Mouse (Mus musculus): ENCODE measurements at regions not wholly inside any gene's neighbourhood (a gene's known extent, or its start where the extent isn't known, plus 50 kb on each side); places are given as distances from the start of the nearest gene placed in this dataset.

- WGBS, result 55% methylated on average over 1 of the region's 1 CpGs
- no peak overlapping the region for H3K27ac ChIP-seq (ENCODE audit: insufficient read depth, low read length)
- H3K4me1 ChIP-seq (ENCODE audit: control insufficient read depth, insufficient read depth, low read length), result no peaks in the 10 kb centered on the region
- no peak for TF ChIP-seq CTCF (IDR thresholded peaks at IDR 0.05; ENCODE audit: borderline replicate concordance, insufficient read depth, low read depth, low read length)
- no peak for TF ChIP-seq POLR2A (IDR thresholded peaks at IDR 0.05; ENCODE audit: borderline replicate concordance, insufficient read depth, low read length)
- H3K4me3 ChIP-seq (replicated peaks; ENCODE audit: insufficient read depth, low read depth, low read length), result no peak overlapping the region
- H3K27me3 ChIP-seq (ENCODE audit: control insufficient read depth, insufficient read depth, low read length), result no peaks in the 10 kb centered on the region
- no peak for DNase-seq
Measured at GRCm38 (mm10) chr6:41108897-41109296, 73.6 kb upstream of the 2210010C04Rik start.

GRCm38 (mm10) chr6:41103689-41104400 is 68.5 kb upstream of the 2210010C04Rik start:
- no peaks in the 10 kb centered on the region for H3K27me3 ChIP-seq (ENCODE audit: control insufficient read depth, insufficient read depth, low read length)
- no peak for TF ChIP-seq CTCF (IDR thresholded peaks at IDR 0.05; ENCODE audit: borderline replicate concordance, insufficient read depth, low read depth, low read length)
- no peak for TF ChIP-seq POLR2A (IDR thresholded peaks at IDR 0.05; ENCODE audit: borderline replicate concordance, insufficient read depth, low read length)
- no peak overlapping the region for H3K27ac ChIP-seq (ENCODE audit: insufficient read depth, low read length)
- DNase-seq, result no peak
- H3K4me3 ChIP-seq (replicated peaks; ENCODE audit: insufficient read depth, low read depth, low read length), result no peak overlapping the region
- no peaks in the 10 kb centered on the region for H3K4me1 ChIP-seq (ENCODE audit: control insufficient read depth, insufficient read depth, low read length)
- 81% methylated on average over 6 of the region's 6 CpGs for WGBS

GRCm38 (mm10) chr6:41101997-41102396 is 66.7 kb upstream of the 2210010C04Rik start:
- no peaks in the 10 kb centered on the region for H3K4me1 ChIP-seq (ENCODE audit: control insufficient read depth, insufficient read depth, low read length)
- H3K27me3 ChIP-seq (ENCODE audit: control insufficient read depth, insufficient read depth, low read length), result no peaks in the 10 kb centered on the region
- no peak for DNase-seq
- no peak overlapping the region for H3K4me3 ChIP-seq (replicated peaks; ENCODE audit: insufficient read depth, low read depth, low read length)
- H3K27ac ChIP-seq (ENCODE audit: insufficient read depth, low read length), result no peak overlapping the region
- no peak for TF ChIP-seq CTCF (IDR thresholded peaks at IDR 0.05; ENCODE audit: borderline replicate concordance, insufficient read depth, low read depth, low read length)
- TF ChIP-seq POLR2A (IDR thresholded peaks at IDR 0.05; ENCODE audit: borderline replicate concordance, insufficient read depth, low read length), result no peak
- WGBS, result 79% methylated on average over 2 of the region's 2 CpGs

GRCm38 (mm10) chr6:41100258-41100657 is 64.9 kb upstream of the 2210010C04Rik start:
- Histone ChIP-seq H3K27me3 (ENCODE audit: control insufficient read depth, insufficient read depth, low read length) (no peaks in the 10 kb centered on the region), H3K4me3 (replicated peaks; ENCODE audit: insufficient read depth, low read depth, low read length) (no peak overlapping the region), H3K4me1 (ENCODE audit: control insufficient read depth, insufficient read depth, low read length) (no peaks in the 10 kb centered on the region), H3K27ac (ENCODE audit: insufficient read depth, low read length) (no peak overlapping the region)
- TF ChIP-seq CTCF (IDR thresholded peaks at IDR 0.05; ENCODE audit: borderline replicate concordance, insufficient read depth, low read depth, low read length), result no peak
- no peak for TF ChIP-seq POLR2A (IDR thresholded peaks at IDR 0.05; ENCODE audit: borderline replicate concordance, insufficient read depth, low read length)
- 90% methylated on average over 2 of the region's 2 CpGs for WGBS
- DNase-seq, result no peak

- Histone ChIP-seq H3K4me1 (ENCODE audit: control insufficient read depth, insufficient read depth, low read length) (no peaks in the 10 kb centered on the region), H3K27ac (ENCODE audit: insufficient read depth, low read length) (no peak overlapping the region), H3K4me3 (replicated peaks; ENCODE audit: insufficient read depth, low read depth, low read length) (no peak overlapping the region), H3K27me3 (ENCODE audit: control insufficient read depth, insufficient read depth, low read length) (no peaks in the 10 kb centered on the region)
- no peak for TF ChIP-seq POLR2A (IDR thresholded peaks at IDR 0.05; ENCODE audit: borderline replicate concordance, insufficient read depth, low read length)
- TF ChIP-seq CTCF (IDR thresholded peaks at IDR 0.05; ENCODE audit: borderline replicate concordance, insufficient read depth, low read depth, low read length), result no peak
- 53% methylated on average over 4 of the region's 4 CpGs for WGBS
- DNase-seq, result no peak
Measured at GRCm38 (mm10) chr6:41091177-41091829, 56.0 kb upstream of the 2210010C04Rik start.

All from cerebellum, adult 2 months (tissue).